Mouse (Mus musculus) bone marrow, adult 2 months (tissue): ENCODE results near the gene Ush2a.

Experiments used
- CTCF ChIP-seq: fragments of 200-500 bp; IDR thresholded peaks from 2 replicates; pipeline ENCODE4 v1.5.1; 2011; ENCODE audit warnings: low read length, control low read depth; ENCODE audit not compliant: control insufficient read depth, insufficient read depth
- POLR2A ChIP-seq: fragments of 200-500 bp; IDR thresholded peaks from 2 replicates; pipeline ENCODE4 v1.6.1; 2011; ENCODE audit warnings: low read depth, mild to moderate bottlenecking, control low read depth, low read length, borderline replicate concordance; ENCODE audit not compliant: control insufficient read depth

DNA sequence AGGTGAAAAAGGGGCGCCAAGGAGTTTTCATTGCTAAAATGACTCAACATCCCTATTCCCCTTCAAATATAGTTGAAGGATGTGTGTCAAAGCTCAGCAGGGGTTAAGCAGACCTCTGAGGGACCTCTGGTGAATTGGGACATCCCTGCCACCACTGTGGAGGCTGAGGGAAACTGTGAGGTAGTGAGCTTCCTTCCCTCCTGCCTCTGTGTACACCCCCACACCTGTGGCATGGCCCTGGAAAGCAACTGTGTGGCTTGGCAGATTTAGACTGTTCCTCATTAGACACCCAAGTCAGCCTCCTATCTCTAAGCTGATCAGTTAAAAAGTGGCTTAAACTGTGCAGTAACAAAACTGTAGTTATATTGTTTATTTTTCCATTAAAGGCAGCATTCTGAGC, 275.2 kb downstream of the Ush2a start:
- no peak for TF ChIP-seq POLR2A
- TF ChIP-seq CTCF, result no peak
